Mouse (Mus musculus) liver, embryonic 14.5 days (tissue): Measurements from ENCODE around the gene Cc2d2b.

Experiments
- CTCF ChIP-seq: IDR thresholded peaks from 2 replicates; pipeline ENCODE4 v1.5.1; 2016; ENCODE audit warnings: antibody characterized with exemption, low read depth, control low read depth
- EP300 ChIP-seq: IDR thresholded peaks from 2 replicates; pipeline ENCODE4 v1.6.1; 2016; ENCODE audit warnings: antibody characterized with exemption, low read depth

- TF ChIP-seq EP300, result no peak
- TF ChIP-seq CTCF, result no peak
These were observed 20.3 kb upstream of the Cc2d2b start for GRCm38 (mm10) chr19:40728213-40728612.
